Mouse (Mus musculus): ENCODE data around the gene Cbll1. TPM values are rescaled to one million over a fixed set of nuclear protein-coding genes. Genes with fewer than 3 reads are reported as not detected.
"Not testable (repeated sequence)": the region's sequence is repeated elsewhere in the genome, so short reads cannot be mapped to it uniquely, and the experiment has no call there.

Cbll1 gene
- polyA plus RNA-seq, 1 experiment from 2014 or later = 19.5 TPM

- WGBS = 7% methylated on average over 12 of the region's 12 CpGs
These were observed 780 bp upstream of the Cbll1 start for GRCm38 (mm10) chr12:31500196-31500595.

GRCm38 (mm10) chr12:31498936-31499313 is 491 bp downstream of the Cbll1 start:
- H3K4me2 ChIP-seq = peak overlapping the region; percentile 81
- peak overlapping the region; percentile 87 for H3K4me3 ChIP-seq (ENCODE audit: low read depth, low read length)
- H3K9ac ChIP-seq = peak overlapping the region; percentile 81
- H3K9me3 ChIP-seq (ENCODE audit: low read depth, low read length) = no peaks in the 10 kb centered on the region
- DNase-seq (no peak), ATAC-seq (ENCODE audit: insufficient read depth) (no peak)
- WGBS = under 1% methylated on average over 25 of the region's 25 CpGs
- peaks cover 7% of the 10 kb centered on the region for H3K36me3 ChIP-seq (ENCODE audit: insufficient read depth)
- no peak for TF ChIP-seq CTCF (IDR thresholded peaks at IDR 0.05; ENCODE audit: low read depth)
- H3K27me3 ChIP-seq (ENCODE audit: insufficient read depth, low read length) = no peaks in the 10 kb centered on the region
- no peaks in the 10 kb centered on the region for H3K4me1 ChIP-seq (ENCODE audit: insufficient read depth)
- H3K27ac ChIP-seq (ENCODE audit: low read depth) = peak overlapping the region; percentile 84; the same call in 1 of the 2 replicates

More at GRCm38 (mm10) chr12:31500196-31500595, 780 bp upstream of the Cbll1 start:
- no peak for DNase-seq
- Histone ChIP-seq H3K4me1 (ENCODE audit: insufficient read depth) (no peaks in the 10 kb centered on the region), H3K36me3 (ENCODE audit: insufficient read depth) (no peaks in the 10 kb centered on the region), H3K27ac (ENCODE audit: low read depth) (peak overlapping the region; percentile 84), H3K9ac (peak overlapping the region; percentile 81), H3K4me2 (peak overlapping the region; percentile 81), H3K27me3 (ENCODE audit: insufficient read depth, low read length) (no peaks in the 10 kb centered on the region), H3K9me3 (ENCODE audit: low read depth, low read length) (no peaks in the 10 kb centered on the region), H3K4me3 (ENCODE audit: low read depth, low read length) (peak overlapping the region; percentile 87)
- ATAC-seq (ENCODE audit: insufficient read depth) = no peak
- TF ChIP-seq CTCF (IDR thresholded peaks at IDR 0.05; ENCODE audit: low read depth) = no peak

GRCm38 (mm10) chr12:31486431-31486830 is 13.0 kb downstream of the Cbll1 start:
- peaks cover 41% of the 10 kb centered on the region for H3K36me3 ChIP-seq (ENCODE audit: insufficient read depth)

GRCm38 (mm10) chr12:31478182-31478581 is 21.2 kb downstream of the Cbll1 start:
- 87% methylated on average over 4 of the region's 6 CpGs for WGBS

More at GRCm38 (mm10) chr12:31486431-31486830, 13.0 kb downstream of the Cbll1 start:
- peak; percentile 48 for DNase-seq
- no peak for TF ChIP-seq CTCF (IDR thresholded peaks at IDR 0.05; ENCODE audit: low read depth)
- no peaks in the 10 kb centered on the region for H3K9me3 ChIP-seq (ENCODE audit: low read depth, low read length)
- no peaks in the 10 kb centered on the region for H3K27me3 ChIP-seq (ENCODE audit: insufficient read depth, low read length)
- no peak overlapping the region for H3K27ac ChIP-seq (ENCODE audit: low read depth)
- H3K9ac ChIP-seq = no peak overlapping the region
- no peaks in the 10 kb centered on the region for H3K4me1 ChIP-seq (ENCODE audit: insufficient read depth)
- 60% methylated on average over 6 of the region's 6 CpGs for WGBS
- no peak overlapping the region for H3K4me3 ChIP-seq (ENCODE audit: low read depth, low read length)
- ATAC-seq (ENCODE audit: insufficient read depth) = no peak
- H3K4me2 ChIP-seq = no peak overlapping the region

DNA sequence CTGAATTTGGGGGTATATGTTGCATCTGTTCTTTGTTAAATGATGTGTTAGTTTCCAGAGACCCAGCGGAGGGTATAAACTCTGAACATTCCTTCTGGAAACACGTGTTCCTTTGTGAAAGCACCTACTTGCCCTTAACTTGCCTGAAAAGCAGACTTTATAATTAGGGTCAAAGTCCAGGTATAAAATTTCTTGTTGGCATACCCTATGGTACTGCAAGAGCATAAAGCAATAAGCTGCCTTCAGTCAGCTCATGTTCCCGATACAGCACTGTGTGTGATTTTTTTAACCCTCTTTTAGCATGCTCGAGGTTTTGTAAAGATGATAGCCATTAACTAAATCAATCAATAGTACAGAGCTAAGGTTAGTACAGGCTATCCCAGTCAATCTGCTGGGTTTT is 36.8 kb downstream of the Cbll1 start:
- Histone ChIP-seq H3K9me3 (ENCODE audit: low read depth, low read length) (no peaks in the 10 kb centered on the region), H3K4me2 (no peak overlapping the region), H3K9ac (no peak overlapping the region), H3K27ac (ENCODE audit: low read depth) (no peak overlapping the region), H3K36me3 (ENCODE audit: insufficient read depth) (no peaks in the 10 kb centered on the region), H3K27me3 (ENCODE audit: insufficient read depth, low read length) (no peaks in the 10 kb centered on the region), H3K4me3 (ENCODE audit: low read depth, low read length) (no peak overlapping the region), H3K4me1 (ENCODE audit: insufficient read depth) (no peaks in the 10 kb centered on the region)
- DNase-seq = no peak
- no peak for TF ChIP-seq CTCF (IDR thresholded peaks at IDR 0.05; ENCODE audit: low read depth)
- ATAC-seq (ENCODE audit: insufficient read depth) = no peak
- WGBS = 61% methylated on average over 4 of the region's 4 CpGs

More at GRCm38 (mm10) chr12:31478182-31478581, 21.2 kb downstream of the Cbll1 start:
- H3K4me3 ChIP-seq (ENCODE audit: low read depth, low read length); H3K27me3 ChIP-seq (ENCODE audit: insufficient read depth, low read length); H3K27ac ChIP-seq (ENCODE audit: low read depth); H3K9me3 ChIP-seq (ENCODE audit: low read depth, low read length); H3K36me3 ChIP-seq (ENCODE audit: insufficient read depth); H3K4me2 ChIP-seq; ATAC-seq (ENCODE audit: insufficient read depth); DNase-seq; H3K4me1 ChIP-seq (ENCODE audit: insufficient read depth); H3K9ac ChIP-seq: not testable (repeated sequence)

DNA sequence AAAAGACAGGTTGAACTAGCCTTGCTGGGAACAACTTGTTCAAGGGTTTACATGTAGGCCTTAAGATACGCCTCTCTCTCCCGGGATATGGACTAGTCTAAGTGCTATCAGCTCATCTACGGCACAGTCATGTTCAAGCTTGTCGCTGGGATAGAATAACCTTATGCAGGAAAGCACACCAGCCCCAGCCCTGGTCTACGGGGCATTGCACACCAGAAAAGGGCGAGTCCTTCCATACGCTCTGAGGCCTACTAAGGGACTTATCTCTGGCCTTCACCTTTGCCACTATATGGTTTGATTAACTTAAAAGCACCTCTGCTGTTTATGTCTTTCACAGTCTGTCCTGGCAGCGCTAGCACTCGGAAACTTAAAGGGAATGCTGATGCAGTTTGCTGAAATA is 38.0 kb downstream of the Cbll1 start:
- no peak overlapping the region for H3K9ac ChIP-seq
- H3K4me2 ChIP-seq = no peak overlapping the region
- H3K9me3 ChIP-seq (ENCODE audit: low read depth, low read length) = no peaks in the 10 kb centered on the region
- ATAC-seq (ENCODE audit: insufficient read depth) (no peak), DNase-seq (no peak)
- no peaks in the 10 kb centered on the region for H3K27me3 ChIP-seq (ENCODE audit: insufficient read depth, low read length)
- no peaks in the 10 kb centered on the region for H3K4me1 ChIP-seq (ENCODE audit: insufficient read depth)
- no peak overlapping the region for H3K27ac ChIP-seq (ENCODE audit: low read depth)
- H3K4me3 ChIP-seq (ENCODE audit: low read depth, low read length) = no peak overlapping the region
- 87% methylated on average over 9 of the region's 9 CpGs for WGBS
- H3K36me3 ChIP-seq (ENCODE audit: insufficient read depth) = no peaks in the 10 kb centered on the region
- no peak for TF ChIP-seq CTCF (IDR thresholded peaks at IDR 0.05; ENCODE audit: low read depth)

DNA sequence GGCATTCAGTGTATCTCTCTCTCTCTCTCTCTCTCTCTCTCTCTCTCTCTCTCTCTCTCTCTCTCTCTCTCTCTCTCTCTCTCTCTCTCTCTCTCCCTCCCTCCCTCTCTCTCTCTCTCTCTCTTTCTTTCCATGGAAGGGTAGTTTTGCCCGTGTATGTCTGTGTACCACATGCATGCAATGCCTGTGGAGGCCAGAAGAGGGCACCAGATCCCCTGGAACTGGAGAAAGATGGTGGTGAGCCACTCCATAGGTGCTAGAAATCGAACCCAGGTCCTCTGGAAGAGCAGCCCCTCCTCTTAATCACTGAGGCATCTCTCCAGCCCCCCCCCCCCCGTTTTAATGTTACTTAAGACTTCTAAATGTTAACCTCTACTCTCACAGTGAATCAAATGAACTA is 39.1 kb downstream of the Cbll1 start:
- not testable (repeated sequence) for H3K27ac ChIP-seq (ENCODE audit: low read depth); H3K4me1 ChIP-seq (ENCODE audit: insufficient read depth); H3K36me3 ChIP-seq (ENCODE audit: insufficient read depth); H3K9me3 ChIP-seq (ENCODE audit: low read depth, low read length); H3K4me3 ChIP-seq (ENCODE audit: low read depth, low read length); H3K27me3 ChIP-seq (ENCODE audit: insufficient read depth, low read length); ATAC-seq (ENCODE audit: insufficient read depth); H3K9ac ChIP-seq; H3K4me2 ChIP-seq
- peak; percentile 13 for DNase-seq
- WGBS = 43% methylated on average over 3 of the region's 3 CpGs
- TF ChIP-seq CTCF (IDR thresholded peaks at IDR 0.05; ENCODE audit: low read depth) = peak; percentile 55

DNA sequence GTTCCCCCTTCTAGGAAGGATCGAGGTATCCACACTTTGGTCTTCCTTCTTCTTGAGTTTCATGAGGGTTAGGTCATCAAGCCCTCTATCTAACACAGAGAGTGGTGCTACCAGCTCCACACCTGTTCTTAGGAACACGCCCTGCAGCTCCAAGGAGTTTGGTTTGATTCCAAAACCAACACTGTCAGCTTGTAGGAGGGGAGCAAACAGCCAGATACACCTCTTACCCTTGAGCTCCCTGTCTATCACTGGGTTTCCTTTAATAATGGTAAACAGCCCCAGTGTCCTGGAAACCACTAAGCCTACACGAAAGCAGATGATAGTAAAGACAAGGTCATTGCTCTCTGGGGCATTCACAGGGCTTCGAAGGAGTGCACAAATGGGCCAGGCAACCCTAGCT is 40.9 kb downstream of the Cbll1 start:
- DNase-seq (no peak), ATAC-seq (ENCODE audit: insufficient read depth) (no peak)
- H3K9me3 ChIP-seq (ENCODE audit: low read depth, low read length) = no peaks in the 10 kb centered on the region
- H3K4me1 ChIP-seq (ENCODE audit: insufficient read depth) = no peaks in the 10 kb centered on the region
- H3K9ac ChIP-seq = no peak overlapping the region
- no peaks in the 10 kb centered on the region for H3K36me3 ChIP-seq (ENCODE audit: insufficient read depth)
- no peaks in the 10 kb centered on the region for H3K27me3 ChIP-seq (ENCODE audit: insufficient read depth, low read length)
- 56% methylated on average over 4 of the region's 4 CpGs for whole genome bisulfite sequencing
- no peak for TF ChIP-seq CTCF (IDR thresholded peaks at IDR 0.05; ENCODE audit: low read depth)
- H3K27ac ChIP-seq (ENCODE audit: low read depth) = no peak overlapping the region
- no peak overlapping the region for H3K4me3 ChIP-seq (ENCODE audit: low read depth, low read length)
- H3K4me2 ChIP-seq = no peak overlapping the region
